Mouse (Mus musculus) left cerebral cortex, postnatal 36 days (tissue): Measurements from ENCODE around the gene Gm10799. TPM values are rescaled to one million over a fixed set of nuclear protein-coding genes. Genes with fewer than 3 reads are reported as not detected.
"Not testable (repeated sequence)": the region's sequence is repeated elsewhere in the genome, so short reads cannot be mapped to it uniquely, and the experiment has no call there.

Experiments used
- DNase-seq, 2 experiments: peaks; one replicate each; pipeline ENCODE4 v3.0.0; 2021 to 2022; ENCODE audit warnings: low spot score in 2 of 2, mixed read lengths in 1 of 2
- intact Hi-C: fragments of 180-260 bp; cut with DNase I; formaldehyde crosslinking; loops from one replicate; pipeline ENCODE4 v1.15.1; 2025
- total RNA-seq, 2 experiments: library from RNA; stranded (reverse); gene quantifications; 2 replicates each; pipeline ENCODE4 v1.2.3; 2021

Gm10799 gene
- total RNA-seq, 2 experiments from 2014 or later: not detected

- intact Hi-C loops, DNase-seq: not testable (repeated sequence)
These were observed 13.2 kb upstream of the Gm10799 start for GRCm38 (mm10) chr2:104081436-104082050.

GRCm38 (mm10) chr2:104078285-104078684 lies 9.9 kb upstream of the Gm10799 start:
- DNase-seq, intact Hi-C loops: not testable (repeated sequence)

- DNase-seq: no peak
- intact Hi-C loops: loop anchor here (2.0 kb wide), 1 partner anchor 25 kb away; the partner anchor contains the start of gene Cd59a
These were observed 1.4 kb upstream of the Gm10799 start, which contains the start of gene Cd59b for GRCm38 (mm10) chr2:104069704-104070185. Gene Cd59b, plus strand, starts transcription at chr2:104069849.

- intact Hi-C loops, DNase-seq: not testable (repeated sequence)
These were observed 2.8 kb downstream of the Gm10799 start, which contains the start of gene Gm10912 for GRCm38 (mm10) chr2:104065526-104065925. Gene Gm10912, plus strand, starts transcription at chr2:104065826.

GRCm38 (mm10) chr2:104064152-104064551 lies 4.2 kb downstream of the Gm10799 start:
- no peak for DNase-seq
- intact Hi-C loops: no loop called here

- intact Hi-C loops: no loop called here
- DNase-seq: no peak
These were observed 5.7 kb downstream of the Gm10799 start for GRCm38 (mm10) chr2:104062665-104063064.

GRCm38 (mm10) chr2:104060996-104061395 lies 7.4 kb downstream of the Gm10799 start:
- intact Hi-C loops: no loop called here
- no peak for DNase-seq

GRCm38 (mm10) chr2:104059786-104060185 lies 8.6 kb downstream of the Gm10799 start:
- intact Hi-C loops: no loop called here
- DNase-seq: no peak

- intact Hi-C loops: no loop called here
- no peak for DNase-seq
These were observed 9.4 kb downstream of the Gm10799 start for GRCm38 (mm10) chr2:104058954-104059353.

GRCm38 (mm10) chr2:104058381-104058780 lies 10.0 kb downstream of the Gm10799 start:
- intact Hi-C loops: no loop called here
- DNase-seq: no peak

- intact Hi-C loops: no loop called here
- DNase-seq: no peak
These were observed 23.8 kb downstream of the Gm10799 start for GRCm38 (mm10) chr2:104044479-104045080.

GRCm38 (mm10) chr2:104043624-104044478 lies 24.5 kb downstream of the Gm10799 start:
- intact Hi-C loops: no loop called here
- DNase-seq: no peak

GRCm38 (mm10) chr2:104042766-104043165 lies 25.6 kb downstream of the Gm10799 start:
- no peak for DNase-seq
- intact Hi-C loops: no loop called here

GRCm38 (mm10) chr2:104041632-104042031 lies 26.7 kb downstream of the Gm10799 start:
- no peak for DNase-seq
- intact Hi-C loops: no loop called here

GRCm38 (mm10) chr2:104038236-104038635 lies 30.1 kb downstream of the Gm10799 start:
- intact Hi-C loops: loop anchor here (10.0 kb wide), 2 partner anchors 387 to 547 kb away; no protein-coding TSS in a partner anchor
- DNase-seq: no peak

- intact Hi-C loops: loop anchor here (10.0 kb wide), 2 partner anchors 388 to 548 kb away; no protein-coding TSS in a partner anchor
- DNase-seq: no peak
These were observed 32.0 kb downstream of the Gm10799 start for GRCm38 (mm10) chr2:104036316-104036715.

GRCm38 (mm10) chr2:104035595-104035994 lies 32.8 kb downstream of the Gm10799 start:
- no peak for DNase-seq
- intact Hi-C loops: loop anchor here (10.0 kb wide), 2 partner anchors 389 to 549 kb away; no protein-coding TSS in a partner anchor

- peak; percentile 41 to 68 for DNase-seq
- intact Hi-C loops: loop anchor here (10.0 kb wide), 2 partner anchors 390 to 550 kb away; no protein-coding TSS in a partner anchor
These were observed 33.4 kb downstream of the Gm10799 start for GRCm38 (mm10) chr2:104034832-104035472.

- no peak for DNase-seq
- intact Hi-C loops: loop anchor here (10.0 kb wide), 2 partner anchors 393 to 553 kb away; no protein-coding TSS in a partner anchor
These were observed 36.3 kb downstream of the Gm10799 start for GRCm38 (mm10) chr2:104032056-104032455.
